Mouse (Mus musculus): ENCODE measurements at regions not wholly inside any gene's neighbourhood (a gene's known extent, or its start where the extent isn't known, plus 50 kb on each side); places are given as distances from the start of the nearest gene placed in this dataset.

GRCm38 (mm10) chr8:12108578-12108977, 170.0 kb upstream of the A230072I06Rik start:
- Histone ChIP-seq H3K4me2 (ENCODE audit: low read depth) (no peak overlapping the region), H3K27me3 (ENCODE audit: insufficient read depth, low read length) (no peaks in the 10 kb centered on the region), H3K27ac (ENCODE audit: low read depth, low read length) (no peak overlapping the region), H3K36me3 (ENCODE audit: insufficient read depth) (no peaks in the 10 kb centered on the region), H3K4me1 (ENCODE audit: insufficient read depth) (peaks cover 4% of the 10 kb centered on the region; the same call in 1 of the 2 replicates), H3K4me3 (ENCODE audit: low read depth, low read length) (no peak overlapping the region), H3K9ac (no peak overlapping the region), H3K9me3 (ENCODE audit: low read length) (no peaks in the 10 kb centered on the region)
- 76% methylated on average over 5 of the region's 5 CpGs for WGBS
- no peak for DNase-seq
- TF ChIP-seq CTCF (IDR thresholded peaks at IDR 0.05; ENCODE audit: low read depth), result no peak
- no peak for ATAC-seq

DNA sequence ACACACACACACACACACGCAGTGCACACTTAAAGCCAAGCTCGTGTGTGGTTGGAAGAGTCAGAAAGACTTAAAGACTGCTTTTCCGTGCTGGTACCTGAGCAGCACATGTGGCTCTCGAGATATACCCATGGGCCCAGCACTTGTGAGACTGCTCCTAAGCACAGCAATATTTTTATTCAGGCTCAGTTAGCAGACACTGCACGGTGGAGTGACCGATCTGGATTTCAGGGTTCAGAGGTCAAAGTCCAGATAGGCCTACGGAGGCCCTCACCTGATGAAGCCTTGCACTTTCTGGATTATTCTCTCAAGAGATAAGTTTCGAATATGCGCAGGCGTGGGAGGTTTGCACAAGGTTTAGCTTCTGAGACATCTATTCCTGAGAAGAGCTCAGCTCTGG, 167.0 kb upstream of the A230072I06Rik start:
- Histone ChIP-seq H3K4me3 (ENCODE audit: low read depth, low read length) (no peak overlapping the region), H3K9me3 (ENCODE audit: low read length) (no peaks in the 10 kb centered on the region), H3K4me2 (ENCODE audit: low read depth) (no peak overlapping the region), H3K27me3 (ENCODE audit: insufficient read depth, low read length) (no peaks in the 10 kb centered on the region), H3K4me1 (ENCODE audit: insufficient read depth) (no peaks in the 10 kb centered on the region), H3K27ac (ENCODE audit: low read depth, low read length) (no peak overlapping the region), H3K36me3 (ENCODE audit: insufficient read depth) (no peaks in the 10 kb centered on the region), H3K9ac (no peak overlapping the region)
- ATAC-seq (no peak), DNase-seq (no peak)
- 85% methylated on average over 10 of the region's 10 CpGs for WGBS
- no peak for TF ChIP-seq CTCF (IDR thresholded peaks at IDR 0.05; ENCODE audit: low read depth)

DNA sequence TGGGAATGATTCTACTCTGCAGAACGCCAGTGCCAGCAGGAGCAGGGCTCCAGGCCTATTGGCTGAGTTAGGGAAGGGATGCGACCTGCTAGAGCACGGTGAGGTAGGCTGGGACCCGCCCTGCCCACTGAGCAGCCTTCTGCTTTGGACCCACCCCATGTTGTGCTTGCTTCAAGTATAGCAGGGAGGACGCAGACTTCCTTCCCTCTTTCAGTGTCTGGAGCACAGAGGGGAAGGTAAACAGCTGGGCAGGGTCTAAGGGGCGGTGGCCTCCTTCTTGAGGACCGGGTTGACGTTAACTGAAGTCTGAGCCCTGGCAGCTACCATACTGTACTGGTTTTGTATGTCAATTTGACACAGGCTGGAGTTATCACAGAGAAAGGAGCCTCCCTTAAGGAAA, 165.6 kb upstream of the A230072I06Rik start:
- DNase-seq, result no peak
- Histone ChIP-seq H3K27ac (ENCODE audit: low read depth, low read length) (no peak overlapping the region), H3K36me3 (ENCODE audit: insufficient read depth) (no peaks in the 10 kb centered on the region), H3K27me3 (ENCODE audit: insufficient read depth, low read length) (no peaks in the 10 kb centered on the region), H3K9me3 (ENCODE audit: low read length) (no peaks in the 10 kb centered on the region), H3K4me2 (ENCODE audit: low read depth) (no peak overlapping the region), H3K4me3 (ENCODE audit: low read depth, low read length) (no peak overlapping the region), H3K9ac (no peak overlapping the region), H3K4me1 (ENCODE audit: insufficient read depth) (no peaks in the 10 kb centered on the region)
- 43% methylated on average over 8 of the region's 8 CpGs for WGBS
- no peak for TF ChIP-seq CTCF (IDR thresholded peaks at IDR 0.05; ENCODE audit: low read depth)
- ATAC-seq, result no peak

- peak overlapping the region; percentile 11; the same call in 1 of the 2 replicates for H3K4me2 ChIP-seq (ENCODE audit: low read depth)
- DNase-seq (peak; percentile 95), ATAC-seq (peak; percentile 93)
- no peaks in the 10 kb centered on the region for H3K9me3 ChIP-seq (ENCODE audit: low read length)
- no peaks in the 10 kb centered on the region for H3K27me3 ChIP-seq (ENCODE audit: insufficient read depth, low read length)
- H3K4me1 ChIP-seq (ENCODE audit: insufficient read depth), result peaks cover 17% of the 10 kb centered on the region
- 4% methylated on average over 11 of the region's 11 CpGs for WGBS
- peak overlapping the region; percentile 73 for H3K27ac ChIP-seq (ENCODE audit: low read depth, low read length)
- H3K9ac ChIP-seq, result no peak overlapping the region
- H3K36me3 ChIP-seq (ENCODE audit: insufficient read depth), result no peaks in the 10 kb centered on the region
- no peak overlapping the region for H3K4me3 ChIP-seq (ENCODE audit: low read depth, low read length)
- no peak for TF ChIP-seq CTCF (IDR thresholded peaks at IDR 0.05; ENCODE audit: low read depth)
These were observed 152.1 kb upstream of the A230072I06Rik start for GRCm38 (mm10) chr8:12126374-12127001.

DNA sequence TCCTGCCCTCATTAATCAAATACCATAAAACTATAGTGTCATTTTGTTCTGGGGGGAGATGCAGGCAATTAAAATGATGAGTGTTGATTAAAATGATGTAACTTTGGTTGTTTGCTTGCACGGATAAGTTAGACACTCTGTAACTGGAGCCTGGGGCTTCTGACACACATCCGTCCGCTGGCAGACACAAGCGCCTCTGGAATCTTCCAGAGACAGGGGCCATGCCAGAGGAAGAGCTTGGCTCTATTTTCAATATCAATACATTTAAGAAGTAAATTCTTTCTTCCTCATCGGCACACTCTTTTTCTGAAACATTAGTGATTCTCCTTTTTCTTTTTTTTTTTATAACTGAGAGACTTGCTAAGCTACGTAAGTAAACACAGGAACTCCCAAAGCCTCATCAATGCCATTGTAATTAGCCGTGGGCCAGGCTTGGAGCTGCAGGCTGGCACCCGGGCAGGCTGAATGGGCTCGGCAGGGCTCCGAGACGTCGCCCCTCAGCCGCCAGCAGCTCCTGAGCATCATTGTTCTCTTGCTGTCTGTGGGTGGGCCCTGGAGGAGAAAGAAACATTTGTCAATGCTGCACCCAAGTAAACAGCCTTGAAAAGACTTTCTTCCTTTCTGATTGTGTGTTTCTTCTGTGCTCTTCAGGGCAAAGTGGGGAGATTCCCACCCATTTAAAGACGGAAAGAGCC, 151.4 kb upstream of the A230072I06Rik start:
- Histone ChIP-seq H3K36me3 (ENCODE audit: insufficient read depth) (no peaks in the 10 kb centered on the region), H3K4me1 (ENCODE audit: insufficient read depth) (peaks cover 17% of the 10 kb centered on the region), H3K4me2 (ENCODE audit: low read depth) (peak overlapping the region; percentile 20), H3K4me3 (ENCODE audit: low read depth, low read length) (no peak overlapping the region), H3K9me3 (ENCODE audit: low read length) (no peaks in the 10 kb centered on the region), H3K27ac (ENCODE audit: low read depth, low read length) (peak overlapping the region; percentile 73), H3K9ac (no peak overlapping the region; the same call in 1 of the 2 replicates), H3K27me3 (ENCODE audit: insufficient read depth, low read length) (no peaks in the 10 kb centered on the region)
- no peak for TF ChIP-seq CTCF (IDR thresholded peaks at IDR 0.05; ENCODE audit: low read depth)
- ATAC-seq (peak; percentile 76), DNase-seq (peak; percentile 77)
- 9% methylated on average over 14 of the region's 14 CpGs for WGBS

DNA sequence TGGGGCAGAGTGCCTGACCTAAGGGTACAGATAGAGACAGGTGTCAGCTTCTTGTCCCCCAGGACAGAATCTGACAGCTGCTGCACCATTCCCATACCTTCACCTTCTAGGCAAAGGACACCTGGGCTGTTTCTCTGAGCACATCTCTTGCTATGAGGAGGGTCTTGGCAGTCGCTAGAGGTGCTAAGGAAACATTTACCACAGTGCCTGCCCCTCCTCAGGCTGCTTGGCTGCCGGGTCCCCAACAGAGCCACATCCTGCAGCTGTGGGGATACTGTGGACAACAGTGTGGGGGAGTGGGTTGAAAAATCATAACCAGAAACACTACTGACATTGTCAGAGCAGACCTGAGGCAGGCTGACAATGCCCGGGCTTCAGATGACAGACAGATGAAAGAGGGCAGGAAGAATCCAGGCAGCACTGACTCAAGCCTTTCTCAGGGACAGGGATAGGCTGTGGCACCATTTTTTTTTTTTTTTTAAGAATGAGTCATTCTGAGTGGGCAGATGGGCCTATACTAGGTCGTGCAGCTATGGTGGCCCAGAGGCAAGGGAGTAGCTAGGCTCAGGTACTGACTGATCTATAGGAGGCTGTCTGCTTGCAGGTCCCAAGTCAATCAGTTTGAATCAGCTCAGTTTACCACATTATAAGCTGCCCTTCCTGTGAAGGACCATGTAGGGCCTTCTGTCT, 150.7 kb upstream of the A230072I06Rik start:
- Histone ChIP-seq H3K9ac (no peak overlapping the region; the same call in 1 of the 2 replicates), H3K4me2 (ENCODE audit: low read depth) (peak overlapping the region; percentile 20), H3K4me3 (ENCODE audit: low read depth, low read length) (no peak overlapping the region), H3K4me1 (ENCODE audit: insufficient read depth) (peaks cover 17% of the 10 kb centered on the region), H3K27me3 (ENCODE audit: insufficient read depth, low read length) (no peaks in the 10 kb centered on the region), H3K27ac (ENCODE audit: low read depth, low read length) (peak overlapping the region; percentile 73), H3K36me3 (ENCODE audit: insufficient read depth) (no peaks in the 10 kb centered on the region), H3K9me3 (ENCODE audit: low read length) (no peaks in the 10 kb centered on the region)
- DNase-seq (no peak), ATAC-seq (peak; percentile 14; the same call in 1 of the 2 replicates)
- 11% methylated on average over 4 of the region's 4 CpGs for WGBS
- no peak for TF ChIP-seq CTCF (IDR thresholded peaks at IDR 0.05; ENCODE audit: low read depth)

GRCm38 (mm10) chr8:12130591-12130990, 148.0 kb upstream of the A230072I06Rik start:
- WGBS, result 63% methylated on average over 5 of the region's 5 CpGs
- H3K9me3 ChIP-seq (ENCODE audit: low read length), result no peaks in the 10 kb centered on the region
- H3K4me1 ChIP-seq (ENCODE audit: insufficient read depth), result peaks cover 17% of the 10 kb centered on the region
- H3K36me3 ChIP-seq (ENCODE audit: insufficient read depth), result no peaks in the 10 kb centered on the region
- H3K4me3 ChIP-seq (ENCODE audit: low read depth, low read length), result no peak overlapping the region
- no peak overlapping the region for H3K27ac ChIP-seq (ENCODE audit: low read depth, low read length)
- ATAC-seq, result no peak
- TF ChIP-seq CTCF (IDR thresholded peaks at IDR 0.05; ENCODE audit: low read depth), result no peak
- DNase-seq, result no peak
- H3K4me2 ChIP-seq (ENCODE audit: low read depth), result no peak overlapping the region
- no peak overlapping the region for H3K9ac ChIP-seq
- peaks cover 12% of the 10 kb centered on the region for H3K27me3 ChIP-seq (ENCODE audit: insufficient read depth, low read length)
